Comparison of ENCODE assay signal across 8 mouse cellular contexts in the genomic region with DNA sequence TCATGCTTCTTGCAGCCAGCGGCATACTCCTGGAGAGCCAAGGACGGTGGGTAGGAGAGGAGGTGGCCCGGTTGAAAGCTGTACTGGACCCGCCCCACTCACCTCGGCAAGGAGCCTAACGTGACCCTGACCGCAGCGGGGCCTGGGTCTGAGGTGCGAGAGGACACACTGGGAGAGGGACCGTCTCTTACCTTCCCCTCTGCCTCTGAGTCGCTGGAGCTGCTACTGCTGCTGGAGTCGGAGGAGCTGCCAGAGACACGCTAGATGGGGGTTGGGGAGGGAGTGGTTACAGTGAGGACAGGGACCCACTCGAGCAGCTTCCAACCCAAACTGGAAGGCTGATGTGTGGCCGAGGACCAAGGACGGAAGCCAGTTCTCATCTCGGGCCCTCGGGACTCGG. TPM values are rescaled to one million over a fixed set of nuclear protein-coding genes. Genes with fewer than 3 reads are reported as not detected.
DNase-seq lines count a peak whose midpoint lies in the region; ATAC-seq lines count a peak whose summit lies in the region.

No protein-coding gene starts in this region.

- H3K36me3 ChIP-seq in forebrain, embryonic 10.5 days (replicated peaks): peaks cover 39% of the 10 kb centered on the region
- H3K36me3 ChIP-seq in intestine, embryonic 14.5 days (ENCODE audit: control insufficient read depth, insufficient read depth, low read length): peaks cover 12% of the 10 kb centered on the region

- no peaks in the 10 kb centered on the region for H3K9me3 ChIP-seq in forebrain, embryonic 10.5 days
- no peaks in the 10 kb centered on the region for H3K9me3 ChIP-seq in intestine, embryonic 14.5 days (ENCODE audit: control insufficient read depth, low read length)

- peak; percentile 21 to 39 for DNase-seq in spleen, postnatal 10 days (ENCODE audit: low spot score in 2 of 2)
- DNase-seq in spleen, postnatal 14 days (ENCODE audit: low spot score in 2 of 2): no peak
- DNase-seq in forebrain, embryonic 10.5 days (ENCODE audit: extremely low spot score, low spot score): no peak
- DNase-seq in intestine, embryonic 14.5 days (ENCODE audit: low spot score): peak; percentile 69
- DNase-seq in B cell, adult 2 months: no peak
- no peak for DNase-seq in urinary bladder, postnatal 36 days (ENCODE audit: low spot score in 2 of 2)
- no peak for DNase-seq in retina, postnatal 1 day

- peak overlapping the region; percentile 51 for H3K9ac ChIP-seq in intestine, embryonic 14.5 days (ENCODE audit: low read length)

- 7% methylated on average over 19 of the region's 19 CpGs for WGBS in forebrain, embryonic 10.5 days
- WGBS in intestine, embryonic 14.5 days: 20% methylated on average over 19 of the region's 19 CpGs

- peak overlapping the region; percentile 60 for H3K27ac ChIP-seq in forebrain, embryonic 10.5 days
- peak overlapping the region; percentile 81 for H3K27ac ChIP-seq in intestine, embryonic 14.5 days (ENCODE audit: low read depth)

- peak overlapping the region; percentile 49 for H3K4me2 ChIP-seq in intestine, embryonic 14.5 days (ENCODE audit: low read length)

- H3K4me1 ChIP-seq in forebrain, embryonic 10.5 days: peaks cover 23% of the 10 kb centered on the region
- peaks cover 24% of the 10 kb centered on the region for H3K4me1 ChIP-seq in intestine, embryonic 14.5 days (replicated peaks; ENCODE audit: control insufficient read depth, insufficient read depth, low read length)

- H3K27me3 ChIP-seq in forebrain, embryonic 10.5 days (ENCODE audit: poor library complexity, severe bottlenecking): peaks cover 32% of the 10 kb centered on the region
- no peaks in the 10 kb centered on the region for H3K27me3 ChIP-seq in intestine, embryonic 14.5 days (replicated peaks; ENCODE audit: control insufficient read depth, insufficient read depth, low read length)

- H3K4me3 ChIP-seq in forebrain, embryonic 10.5 days: peak overlapping the region; percentile 47
- peak overlapping the region; percentile 41 for H3K4me3 ChIP-seq in intestine, embryonic 14.5 days (ENCODE audit: low read depth, low read length)

- ATAC-seq in intestine, embryonic 14.5 days (replicated peaks; ENCODE audit: low FRiP score, low TSS enrichment, low read depth): no peak
- ATAC-seq in megakaryocyte, adult 5-6 weeks (ENCODE audit: poor library complexity, severe bottlenecking): 0 out of 2 replicates have a peak, but pooled peaks have one; percentile 4

RNA-seq across cellular contexts. Expression of a gene that starts 0.6 kb away (rescaled TPM):
- 2.9 and 4.1 TPM in 2 replicates for polyA plus RNA-seq in forebrain, embryonic 10.5 days (2016; fragmentation: Nextera tagmentation; extraction: Ambion mirVana)
- polyA plus RNA-seq in intestine, embryonic 14.5 days (2014; fragmentation: Nextera tagmentation; extraction: Ambion mirVana): 76.9 and 111 TPM in 2 replicates
- not detected in 2 replicates for total RNA-seq in megakaryocyte, adult 5-6 weeks (2015)
- 0.37 and 2.4 TPM in 2 replicates for total RNA-seq in megakaryocyte, adult 5-6 weeks (2017)

RNA-seq across cellular contexts. Expression of a gene that starts 9.6 kb away (rescaled TPM):
- 103 and 108 TPM in 2 replicates for polyA plus RNA-seq in forebrain, embryonic 10.5 days (2016; fragmentation: Nextera tagmentation; extraction: Ambion mirVana)
- polyA plus RNA-seq in intestine, embryonic 14.5 days (2014; fragmentation: Nextera tagmentation; extraction: Ambion mirVana): 94.3 and 97.3 TPM in 2 replicates
- 36.2 and 38.0 TPM in 2 replicates for total RNA-seq in megakaryocyte, adult 5-6 weeks (2015)
- 19.1 and 21.8 TPM in 2 replicates for total RNA-seq in megakaryocyte, adult 5-6 weeks (2017)

RNA-seq across cellular contexts. Expression of a gene that starts 15.4 kb away (rescaled TPM):
- polyA plus RNA-seq in forebrain, embryonic 10.5 days (2016; fragmentation: Nextera tagmentation; extraction: Ambion mirVana): 0.64 and 0.79 TPM in 2 replicates
- polyA plus RNA-seq in intestine, embryonic 14.5 days (2014; fragmentation: Nextera tagmentation; extraction: Ambion mirVana): 0.65 and 0.86 TPM in 2 replicates
- 9.2 and 10.1 TPM in 2 replicates for total RNA-seq in megakaryocyte, adult 5-6 weeks (2015)
- total RNA-seq in megakaryocyte, adult 5-6 weeks (2017): 14.5 and 14.6 TPM in 2 replicates

RNA-seq across cellular contexts. Expression of a gene that starts 33.9 kb away (rescaled TPM):
- 0.33 and 0.38 TPM in 2 replicates for polyA plus RNA-seq in forebrain, embryonic 10.5 days (2016; fragmentation: Nextera tagmentation; extraction: Ambion mirVana)
- polyA plus RNA-seq in intestine, embryonic 14.5 days (2014; fragmentation: Nextera tagmentation; extraction: Ambion mirVana): 0.78 and 1.5 TPM in 2 replicates
- 1.4 and 3.8 TPM in 2 replicates for total RNA-seq in megakaryocyte, adult 5-6 weeks (2015)
- 1.2 and 7.5 TPM in 2 replicates for total RNA-seq in megakaryocyte, adult 5-6 weeks (2017)

RNA-seq across cellular contexts. Expression of a gene that starts 34.0 kb away (rescaled TPM):
- polyA plus RNA-seq in forebrain, embryonic 10.5 days (2016; fragmentation: Nextera tagmentation; extraction: Ambion mirVana): 44.2 and 50.8 TPM in 2 replicates
- 470 and 522 TPM in 2 replicates for polyA plus RNA-seq in intestine, embryonic 14.5 days (2014; fragmentation: Nextera tagmentation; extraction: Ambion mirVana)
- total RNA-seq in megakaryocyte, adult 5-6 weeks (2015): 6.1 and 7.3 TPM in 2 replicates
- total RNA-seq in megakaryocyte, adult 5-6 weeks (2017): 2.6 and 5.3 TPM in 2 replicates

Comparison
In these comparisons a context has a peak if more than half of its experiments do, and no peak if none do; other contexts are left out.
1. DNase-seq: peak in spleen, postnatal 10 days (2 of 2) and intestine, embryonic 14.5 days (single experiment); none in spleen, postnatal 14 days (0 of 2), forebrain, embryonic 10.5 days (single experiment), B cell, adult 2 months (0 of 2), urinary bladder, postnatal 36 days (0 of 2) and retina, postnatal 1 day (single experiment).
2. RNA of a gene that starts 0.6 kb away (polyA plus RNA-seq): 76.9 to 111 TPM in intestine, embryonic 14.5 days; 2.9 to 4.1 TPM in forebrain, embryonic 10.5 days; every median in the first group is over 10 times any median in the second.